In genomic region chr13:105055374-105055773, GRCm38 (mm10) we compare ENCODE assay signal across 10 mouse cellular contexts. TPM values are rescaled to one million over a fixed set of nuclear protein-coding genes. Genes with fewer than 3 reads are reported as not detected.
A peak's percentile ranks its signal among the peaks of the same experiment; 100 is the strongest.
DNase-seq lines count a peak whose midpoint lies in the region; ATAC-seq and TF ChIP-seq lines count a peak whose summit lies in the region.
"Had no signal": no experiment of that assay in that cellular context is flagged by ENCODE, and none has a peak within 500 bp of the region (broad histone marks: within the 10 kb centered on the region; RNA-seq: fewer than 3 reads in every experiment).

No protein-coding gene starts in this region.

- H3K36me3 ChIP-seq in forebrain, postnatal 0 days (ENCODE audit: insufficient read depth), result no peaks in the 10 kb centered on the region
- no peaks in the 10 kb centered on the region for H3K36me3 ChIP-seq in hindbrain, postnatal 0 days (ENCODE audit: insufficient read depth, low read length)

- no peaks in the 10 kb centered on the region for H3K9me3 ChIP-seq in forebrain, postnatal 0 days (ENCODE audit: low read length)
- H3K9me3 ChIP-seq in hindbrain, postnatal 0 days (ENCODE audit: low read length), result no peaks in the 10 kb centered on the region

- H3K4me1 ChIP-seq in forebrain, postnatal 0 days (ENCODE audit: insufficient read depth), result peaks cover 10% of the 10 kb centered on the region; the same call in 1 of the 2 replicates
- peaks cover 5% of the 10 kb centered on the region; the same call in 1 of the 2 replicates for H3K4me1 ChIP-seq in hindbrain, postnatal 0 days (ENCODE audit: insufficient read depth, low read length)

- no peaks in the 10 kb centered on the region for H3K27me3 ChIP-seq in forebrain, postnatal 0 days (ENCODE audit: insufficient read depth, low read length)
- no peaks in the 10 kb centered on the region for H3K27me3 ChIP-seq in hindbrain, postnatal 0 days (ENCODE audit: insufficient read depth, low read length)
- H3K27me3 ChIP-seq: CH12.LX had no signal

- peak overlapping the region; percentile 90; the same call in 1 of the 2 replicates for H3K27ac ChIP-seq in forebrain, postnatal 0 days (ENCODE audit: low read depth, low read length)
- H3K27ac ChIP-seq in hindbrain, postnatal 0 days, result peak overlapping the region; percentile 91

- peak overlapping the region; percentile 75 for H3K4me2 ChIP-seq in forebrain, postnatal 0 days (ENCODE audit: low read depth)
- H3K4me2 ChIP-seq in hindbrain, postnatal 0 days (ENCODE audit: low read depth, low read length), result peak overlapping the region; percentile 55

- H3K4me3 ChIP-seq in forebrain, postnatal 0 days (ENCODE audit: low read depth, low read length), result peak overlapping the region; percentile 82
- peak overlapping the region; percentile 79 for H3K4me3 ChIP-seq in hindbrain, postnatal 0 days (ENCODE audit: low read length)

- no peak for ATAC-seq in forebrain, postnatal 0 days
- 0 out of 2 replicates have a peak, but pooled peaks have one; percentile 0 for ATAC-seq in hindbrain, postnatal 0 days

- no peak for TF ChIP-seq CTCF in forebrain, postnatal 0 days (IDR thresholded peaks at IDR 0.05; ENCODE audit: low read depth)
- TF ChIP-seq CTCF in hindbrain, postnatal 0 days (IDR thresholded peaks at IDR 0.05; ENCODE audit: low read depth), result no peak

- DNase-seq in gastrocnemius, postnatal 25 days, result peak; percentile 9
- DNase-seq in gastrocnemius, postnatal 36 days, result no peak
- no peak for DNase-seq in forebrain, postnatal 0 days
- DNase-seq in hindbrain, postnatal 0 days (ENCODE audit: low spot score), result peak; percentile 33
- DNase-seq in lung, postnatal 14 days, result peak; percentile 7
- DNase-seq in left cerebral cortex, postnatal 36 days (ENCODE audit: low spot score in 2 of 2), result no peak
- DNase-seq in layer of hippocampus, postnatal 25 days (ENCODE audit: extremely low spot score in 1 of 2, low spot score in 1 of 2), result no peak
- no peak for DNase-seq in cerebellum, postnatal 14 days

- intact Hi-C loops in gastrocnemius, postnatal 36 days (cut with DNase I), result no loop called here
- intact Hi-C loops in left cerebral cortex, postnatal 36 days (cut with DNase I), result loop anchor here (10.0 kb wide), 2 partner anchors 241 to 771 kb away; partner anchors contain the start of genes Adamts6 and Cwc27

- peak overlapping the region; percentile 82 for H3K9ac ChIP-seq in forebrain, postnatal 0 days
- H3K9ac ChIP-seq in hindbrain, postnatal 0 days (replicated peaks; ENCODE audit: low read length), result peak overlapping the region; percentile 72; the same call in 1 of the 2 replicates

- 14% methylated on average over 5 of the region's 5 CpGs for WGBS in forebrain, postnatal 0 days
- 12% methylated on average over 5 of the region's 5 CpGs for WGBS in hindbrain, postnatal 0 days

RNA-seq across cellular contexts. Expression of gene Rgs7bp, which starts 0.6 kb away (rescaled TPM):
- 1 to 10 TPM in 1 of 2 experiments, under 1 TPM in 1; 0.49 to 1.7 TPM for total RNA-seq in gastrocnemius, postnatal 25 days (2021)
- under 1 TPM; 0.51 to 0.54 TPM for total RNA-seq in gastrocnemius, postnatal 36 days (2021)
- total RNA-seq in forebrain, postnatal 0 days (2014; rRNA removed), result 13.5 and 15.2 TPM in 2 replicates
- 3.3 and 7.8 TPM in 2 replicates for polyA plus RNA-seq in forebrain, postnatal 0 days (2015; fragmentation: Nextera tagmentation; extraction: Ambion mirVana)
- 18.5 and 19.8 TPM in 2 replicates for total RNA-seq in hindbrain, postnatal 0 days (2014; rRNA removed)
- 11.6 and 11.8 TPM in 2 replicates for polyA plus RNA-seq in hindbrain, postnatal 0 days (2015; fragmentation: Nextera tagmentation; extraction: Ambion mirVana)
- 100 to 1,000 TPM; 162 to 169 TPM for total RNA-seq in left cerebral cortex, postnatal 36 days (2021)
- total RNA-seq in layer of hippocampus, postnatal 25 days (2021), result 100 to 1,000 TPM; 139 to 149 TPM
- total RNA-seq: CH12.LX had no signal

RNA-seq across cellular contexts. Expression of gene 4933425L06Rik, which starts 26.5 kb away (rescaled TPM):
- not detected for total RNA-seq in gastrocnemius, postnatal 25 days (2021)
- not detected for total RNA-seq in gastrocnemius, postnatal 36 days (2021)
- total RNA-seq in forebrain, postnatal 0 days (2014; rRNA removed), result 0.08 TPM in 1 of 2 replicates, not detected in the other
- polyA plus RNA-seq in forebrain, postnatal 0 days (2015; fragmentation: Nextera tagmentation; extraction: Ambion mirVana), result not detected in 2 replicates
- not detected in 2 replicates for total RNA-seq in hindbrain, postnatal 0 days (2014; rRNA removed)
- polyA plus RNA-seq in hindbrain, postnatal 0 days (2015; fragmentation: Nextera tagmentation; extraction: Ambion mirVana), result not detected in 2 replicates
- not detected for total RNA-seq in left cerebral cortex, postnatal 36 days (2021)
- not detected for total RNA-seq in layer of hippocampus, postnatal 25 days (2021)
- polyA plus RNA-seq: gonadal fat pad, adult 2 months had no signal

Comparison
In these comparisons a context has a peak if more than half of its experiments do, and no peak if none do; other contexts are left out.
1. DNase-seq: peak in gastrocnemius, postnatal 25 days (single experiment), hindbrain, postnatal 0 days (single experiment) and lung, postnatal 14 days (single experiment); none in gastrocnemius, postnatal 36 days (0 of 2), forebrain, postnatal 0 days (single experiment), left cerebral cortex, postnatal 36 days (0 of 2), layer of hippocampus, postnatal 25 days (0 of 2) and cerebellum, postnatal 14 days (0 of 2).